Mouse (Mus musculus): ENCODE measurements around the gene Gm20532.

Gm20532 gene

GRCm38 (mm10) chr2:26586294-26587043 lies at the start of gene Gm20532:
TSS of gene Gm20532 (plus strand) at chr2:26586639.
- DNase-seq: peak; percentile 74

GRCm38 (mm10) chr2:26539516-26539915 lies 46.9 kb upstream of the Gm20532 start:
- no peak for DNase-seq

- no peak for DNase-seq
These were observed 45.7 kb upstream of the Gm20532 start for GRCm38 (mm10) chr2:26540721-26541120.

- no peak for DNase-seq
These were observed 45.1 kb upstream of the Gm20532 start for GRCm38 (mm10) chr2:26541258-26541910.

GRCm38 (mm10) chr2:26543155-26543554 lies 43.3 kb upstream of the Gm20532 start:
- no peak for DNase-seq

- no peak for DNase-seq
These were observed 42.7 kb upstream of the Gm20532 start for GRCm38 (mm10) chr2:26543768-26544167.

GRCm38 (mm10) chr2:26544265-26544664 lies 42.2 kb upstream of the Gm20532 start:
- no peak for DNase-seq

GRCm38 (mm10) chr2:26547481-26547880 lies 39.0 kb upstream of the Gm20532 start:
- DNase-seq: no peak

- peak; percentile 36 for DNase-seq
These were observed 36.6 kb upstream of the Gm20532 start for GRCm38 (mm10) chr2:26549801-26550200.

GRCm38 (mm10) chr2:26550205-26550604 lies 36.2 kb upstream of the Gm20532 start:
- peak; percentile 60 for DNase-seq

GRCm38 (mm10) chr2:26550777-26551176 lies 35.7 kb upstream of the Gm20532 start:
- no peak for DNase-seq

GRCm38 (mm10) chr2:26551446-26551845 lies 35.0 kb upstream of the Gm20532 start:
- DNase-seq: peak; percentile 83

- peak; percentile 84 for DNase-seq
These were observed 34.4 kb upstream of the Gm20532 start for GRCm38 (mm10) chr2:26552066-26552465.

GRCm38 (mm10) chr2:26553904-26554303 lies 32.5 kb upstream of the Gm20532 start:
- no peak for DNase-seq

- DNase-seq: no peak
These were observed 31.4 kb upstream of the Gm20532 start for GRCm38 (mm10) chr2:26555076-26555475.

- peak; percentile 44 for DNase-seq
These were observed 29.9 kb upstream of the Gm20532 start for GRCm38 (mm10) chr2:26556535-26556993.

GRCm38 (mm10) chr2:26560506-26560905 lies 25.9 kb upstream of the Gm20532 start:
- DNase-seq: no peak

- DNase-seq: peak; percentile 40
These were observed 25.0 kb upstream of the Gm20532 start for GRCm38 (mm10) chr2:26561351-26562016.

GRCm38 (mm10) chr2:26566221-26566620 lies 20.2 kb upstream of the Gm20532 start:
- peak; percentile 84 for DNase-seq

GRCm38 (mm10) chr2:26570034-26570433 lies 16.4 kb upstream of the Gm20532 start:
- peak; percentile 75 for DNase-seq

- no peak for DNase-seq
These were observed 15.0 kb upstream of the Gm20532 start for GRCm38 (mm10) chr2:26571400-26571799.

- DNase-seq: no peak
These were observed 14.6 kb upstream of the Gm20532 start for GRCm38 (mm10) chr2:26571826-26572225.

- DNase-seq: no peak
These were observed 13.0 kb upstream of the Gm20532 start for GRCm38 (mm10) chr2:26573396-26573795.

GRCm38 (mm10) chr2:26573807-26574206 lies 12.6 kb upstream of the Gm20532 start:
- no peak for DNase-seq

Measured in thymus, postnatal 14 days (tissue).